Mouse (Mus musculus): ENCODE data around the gene Rorb.

The Rorb gene

GRCm38 (mm10) chr19:19110793-19111427, at the start of gene Rorb:
Gene Rorb, minus strand, starts transcription at chr19:19111196.
- DNase-seq (ENCODE audit: low spot score): peak; percentile 76

GRCm38 (mm10) chr19:19148847-19149246, 37.9 kb upstream of the Rorb start:
- no peak for DNase-seq (ENCODE audit: low spot score)

DNA sequence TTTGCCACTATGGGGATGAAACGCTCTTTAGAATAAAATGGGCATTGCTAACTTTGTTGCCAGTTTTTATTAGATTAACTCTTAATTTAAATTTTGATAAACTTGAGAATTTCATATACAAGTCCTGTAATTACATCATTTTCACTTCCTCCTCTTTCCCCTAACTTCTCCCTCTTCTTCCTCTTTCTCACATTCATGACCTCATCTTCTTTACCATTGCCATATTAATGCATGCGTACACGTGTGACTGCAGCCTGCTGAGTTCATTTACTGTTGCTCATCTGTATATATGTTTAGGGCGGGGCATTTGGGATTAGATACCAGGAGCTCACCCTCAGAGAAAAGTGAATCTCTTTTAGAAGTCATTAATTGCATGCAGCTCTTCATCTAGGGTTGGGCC, 33.5 kb upstream of the Rorb start:
- no peak for DNase-seq (ENCODE audit: low spot score)

GRCm38 (mm10) chr19:19136856-19137255, 25.9 kb upstream of the Rorb start:
- no peak for DNase-seq (ENCODE audit: low spot score)

GRCm38 (mm10) chr19:19135838-19136237, 24.8 kb upstream of the Rorb start:
- DNase-seq (ENCODE audit: low spot score): no peak

- DNase-seq (ENCODE audit: low spot score): no peak
These were observed 11.3 kb upstream of the Rorb start for GRCm38 (mm10) chr19:19122324-19122723.

- DNase-seq (ENCODE audit: low spot score): no peak
These were observed 1.2 kb upstream of the Rorb start for GRCm38 (mm10) chr19:19112180-19112579.

GRCm38 (mm10) chr19:19111428-19112170, 603 bp upstream of the Rorb start:
- DNase-seq (ENCODE audit: low spot score): no peak

DNA sequence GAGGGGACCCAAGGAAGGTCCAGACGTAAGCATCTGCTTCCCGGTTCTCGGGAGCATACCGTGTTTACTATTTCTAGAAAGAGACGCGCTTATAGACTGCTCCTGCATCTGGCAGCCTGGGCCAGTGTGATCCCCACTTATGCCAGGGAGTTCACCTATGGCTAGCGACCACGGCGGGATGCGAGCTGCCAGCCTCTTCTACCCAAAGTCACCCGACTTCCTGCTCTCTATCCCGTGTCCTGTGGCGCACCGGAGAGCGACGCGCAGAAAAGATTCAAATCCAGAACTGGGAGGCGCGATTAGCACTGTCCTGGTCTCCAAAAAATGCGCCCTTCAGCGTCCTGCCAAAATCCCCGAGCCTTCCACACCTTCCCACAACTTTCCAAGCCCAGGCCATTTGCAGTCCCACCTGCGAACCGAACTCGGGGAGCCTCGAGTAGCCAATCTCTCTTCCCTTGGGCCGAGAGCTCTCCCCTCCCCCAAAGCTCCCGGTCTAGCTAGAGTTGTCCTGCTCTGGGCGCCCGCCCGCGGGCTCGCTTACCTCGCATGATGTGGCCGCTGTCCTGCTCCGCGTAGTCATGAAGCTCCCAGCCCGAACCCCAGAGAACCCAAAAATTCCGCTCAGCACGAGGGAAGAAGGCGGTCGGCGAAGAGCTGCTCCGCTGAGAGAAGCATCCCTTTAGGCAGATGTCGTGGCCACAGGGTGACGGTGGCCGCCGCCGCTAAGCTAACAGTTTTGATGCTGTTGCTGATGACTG, 806 bp downstream of the Rorb start:
- peak; percentile 14 for DNase-seq (ENCODE audit: low spot score)

GRCm38 (mm10) chr19:19108596-19109381, 2.2 kb downstream of the Rorb start:
- DNase-seq (ENCODE audit: low spot score): no peak

GRCm38 (mm10) chr19:19104581-19104980, 6.4 kb downstream of the Rorb start:
- DNase-seq (ENCODE audit: low spot score): no peak

- no peak for DNase-seq (ENCODE audit: low spot score)
These were observed 13.8 kb downstream of the Rorb start for GRCm38 (mm10) chr19:19097149-19097548.

- no peak for DNase-seq (ENCODE audit: low spot score)
These were observed 21.6 kb downstream of the Rorb start for GRCm38 (mm10) chr19:19089427-19089826.

- DNase-seq (ENCODE audit: low spot score): no peak
These were observed 33.1 kb downstream of the Rorb start for GRCm38 (mm10) chr19:19077880-19078279.

DNA sequence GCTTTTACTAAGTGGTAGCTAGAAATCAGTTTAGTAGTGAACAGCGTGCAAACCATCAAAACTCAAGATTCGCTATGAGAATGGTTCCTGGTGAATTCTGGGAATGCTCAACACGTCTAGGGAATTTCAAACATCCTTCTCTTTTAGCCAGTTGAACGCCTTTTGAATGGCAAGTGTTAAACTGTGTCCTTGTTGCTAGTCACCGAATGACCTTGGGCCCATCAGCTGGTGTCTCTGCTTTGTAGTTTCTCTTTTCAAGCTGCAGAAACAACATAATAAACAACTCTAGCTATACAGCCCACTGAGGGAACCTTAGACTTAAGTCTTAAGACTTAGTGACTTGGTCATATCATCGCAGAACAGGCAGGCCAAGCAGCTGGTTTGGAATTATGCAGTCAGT, 36.2 kb downstream of the Rorb start:
- no peak for DNase-seq (ENCODE audit: low spot score)

- DNase-seq (ENCODE audit: low spot score): no peak
These were observed 52.1 kb downstream of the Rorb start for GRCm38 (mm10) chr19:19058710-19059398.

DNA sequence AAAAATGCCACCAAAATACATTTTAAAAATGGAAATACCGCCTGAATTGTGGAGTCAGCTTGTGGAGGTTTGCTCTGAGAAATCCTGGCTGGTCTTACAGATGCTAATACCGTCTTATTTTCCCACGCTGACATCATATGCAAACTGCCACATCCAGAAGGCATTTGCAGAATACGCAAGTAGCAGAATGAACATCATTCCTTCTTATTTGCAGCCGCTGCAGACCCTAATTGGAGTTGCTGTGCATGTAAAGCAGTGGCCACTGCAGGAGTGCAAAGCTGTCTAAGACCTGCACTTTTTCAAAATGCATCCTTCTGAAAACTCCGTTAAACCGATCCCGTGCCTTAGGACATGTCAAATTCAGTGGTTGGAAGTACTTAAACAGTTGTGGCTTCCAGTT, 52.8 kb downstream of the Rorb start:
- no peak for DNase-seq (ENCODE audit: low spot score)

DNA sequence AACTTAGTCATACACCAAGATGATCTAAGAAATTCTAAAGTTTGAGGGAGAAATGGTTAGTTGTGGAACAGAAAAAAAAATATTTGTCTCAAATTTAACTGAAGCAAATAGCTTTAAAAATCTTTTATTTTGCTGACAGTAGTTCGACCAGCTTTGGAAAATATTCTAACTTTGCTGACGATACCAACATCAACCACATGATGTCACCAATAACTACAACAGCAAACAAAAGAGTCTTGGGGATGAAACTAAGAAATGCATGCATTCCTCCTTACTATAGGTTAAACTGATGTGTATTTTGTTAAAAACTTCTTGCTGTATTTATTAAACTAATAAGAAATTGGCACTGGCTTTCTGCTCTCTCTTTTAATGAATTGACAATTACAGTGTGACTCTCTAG, 67.9 kb downstream of the Rorb start:
- DNase-seq (ENCODE audit: low spot score): no peak

GRCm38 (mm10) chr19:19040800-19041199, 70.2 kb downstream of the Rorb start:
- no peak for DNase-seq (ENCODE audit: low spot score)

DNA sequence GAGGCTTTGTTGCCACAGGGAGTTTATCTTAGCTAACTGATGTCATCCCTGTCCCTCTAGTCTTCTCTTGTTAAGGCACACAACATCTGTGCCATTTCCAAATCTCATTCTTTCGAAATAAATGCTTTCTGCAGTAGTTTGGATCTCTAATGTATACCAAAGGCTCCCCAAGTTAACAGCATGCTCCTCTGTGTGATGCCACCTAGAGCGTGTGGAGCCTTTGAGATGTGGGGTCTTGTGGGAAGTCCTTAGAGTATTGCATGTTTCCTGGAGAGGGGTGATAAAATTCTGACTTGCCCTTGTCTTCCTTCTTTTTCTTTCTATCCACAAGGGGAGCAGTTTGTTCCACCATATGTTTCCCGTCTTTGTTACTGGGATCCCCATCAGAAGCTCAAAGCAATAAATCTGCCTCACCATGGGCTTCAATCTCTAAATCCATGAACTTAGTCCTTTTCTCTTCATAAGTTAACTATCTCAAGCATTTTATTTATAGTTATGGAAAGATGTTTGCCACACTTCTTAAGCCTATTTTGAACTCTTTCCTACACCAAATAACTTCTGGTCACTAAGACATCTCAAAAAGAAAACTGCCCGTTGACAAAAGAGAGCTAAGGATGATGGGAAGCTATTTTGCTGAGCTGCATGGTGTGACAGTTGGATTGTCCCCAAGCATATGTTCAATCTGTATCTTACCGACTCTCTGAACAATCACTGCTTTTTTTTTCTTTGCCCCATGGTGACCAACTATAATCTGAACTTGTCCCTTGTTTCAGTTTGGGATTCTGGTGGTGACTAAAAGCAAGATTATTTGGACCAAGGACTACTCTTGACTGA, 76.3 kb downstream of the Rorb start:
- no peak for DNase-seq (ENCODE audit: low spot score)

GRCm38 (mm10) chr19:19033974-19034373, 77.0 kb downstream of the Rorb start:
- DNase-seq (ENCODE audit: low spot score): no peak
